Mouse (Mus musculus): ENCODE measurements around the gene Lrrc8c.

The Lrrc8c gene

DNA sequence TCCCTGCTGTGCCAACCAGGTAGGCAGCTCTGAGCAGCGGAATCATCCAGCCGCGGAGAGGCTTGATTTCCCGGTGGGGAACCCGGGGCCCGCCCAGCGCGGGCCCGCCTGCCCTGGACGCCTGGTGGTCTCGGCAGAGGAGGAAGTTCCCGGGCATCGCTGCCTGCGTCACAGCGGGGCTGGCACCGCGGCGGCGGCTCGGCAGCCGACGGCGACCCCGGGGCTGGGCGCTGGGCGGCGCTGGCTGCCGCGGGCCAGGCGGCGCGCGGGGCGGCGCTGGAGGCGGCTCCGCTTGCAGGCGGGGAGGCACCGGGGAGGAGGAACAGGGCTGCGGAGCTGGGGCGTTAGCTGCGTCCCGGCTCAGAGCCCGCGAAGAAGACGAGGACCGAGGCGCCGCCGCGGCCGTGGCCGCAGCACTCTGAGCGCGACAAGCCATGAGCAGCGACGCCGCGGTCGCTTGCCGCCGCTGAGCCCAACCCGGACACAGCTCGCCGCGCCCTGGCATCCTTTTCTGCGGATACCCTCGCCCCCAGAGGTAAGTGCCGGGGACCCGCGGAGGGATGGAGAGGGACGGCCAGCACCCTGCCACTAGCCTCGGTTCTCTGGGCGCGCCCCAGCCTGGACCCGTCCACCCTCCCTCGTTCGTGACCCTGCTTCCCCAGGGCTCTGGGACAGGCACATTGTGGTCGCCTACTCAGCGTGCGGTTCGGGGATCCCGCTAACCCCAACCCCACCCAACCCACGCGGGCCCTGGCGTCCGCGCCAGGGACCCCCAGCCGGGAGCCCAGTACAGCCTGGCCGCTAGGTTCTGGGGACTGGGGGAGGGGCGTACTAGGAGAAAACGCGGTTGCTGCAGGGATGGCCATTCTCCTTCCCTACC, at the start of gene Lrrc8c:
TSS of gene Lrrc8c (plus strand) at position 293 of the 880 bp plus-strand sequence.
- DNase-seq = peak; percentile 81

DNA sequence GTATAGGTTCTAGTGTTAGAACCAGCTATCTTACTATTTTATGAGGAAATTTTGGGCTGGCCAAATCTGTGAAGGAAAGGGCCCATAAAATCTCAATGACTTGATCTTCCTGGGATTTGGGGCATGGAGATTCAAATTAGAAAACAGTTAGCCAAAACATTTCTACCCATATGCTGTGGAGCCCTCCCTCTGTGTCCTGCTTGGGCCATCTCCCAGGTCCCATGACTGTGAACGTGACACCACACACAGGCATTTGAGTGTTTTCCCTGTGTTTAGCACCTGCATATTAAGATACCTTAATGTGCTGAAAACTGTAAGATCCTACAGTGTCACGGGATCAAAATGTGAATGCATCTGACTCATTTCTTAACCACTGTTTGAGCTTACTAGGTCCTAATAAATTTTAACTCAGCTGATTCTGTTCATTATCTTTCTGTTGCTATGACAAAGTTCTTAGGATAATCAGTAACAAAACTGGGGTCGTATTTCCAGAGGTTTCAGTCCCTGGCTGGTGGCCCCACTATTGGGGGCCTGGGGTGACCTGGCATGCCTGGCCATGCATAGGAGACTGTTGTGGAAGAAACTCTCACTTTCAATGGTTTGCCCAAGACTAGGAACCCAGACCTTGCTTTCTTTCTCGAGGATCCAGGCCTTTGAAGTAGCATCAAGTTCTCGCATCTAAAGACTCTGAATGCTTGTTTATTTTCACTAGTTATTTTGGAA, 46.0 kb upstream of the Lrrc8c start:
- DNase-seq = no peak

DNA sequence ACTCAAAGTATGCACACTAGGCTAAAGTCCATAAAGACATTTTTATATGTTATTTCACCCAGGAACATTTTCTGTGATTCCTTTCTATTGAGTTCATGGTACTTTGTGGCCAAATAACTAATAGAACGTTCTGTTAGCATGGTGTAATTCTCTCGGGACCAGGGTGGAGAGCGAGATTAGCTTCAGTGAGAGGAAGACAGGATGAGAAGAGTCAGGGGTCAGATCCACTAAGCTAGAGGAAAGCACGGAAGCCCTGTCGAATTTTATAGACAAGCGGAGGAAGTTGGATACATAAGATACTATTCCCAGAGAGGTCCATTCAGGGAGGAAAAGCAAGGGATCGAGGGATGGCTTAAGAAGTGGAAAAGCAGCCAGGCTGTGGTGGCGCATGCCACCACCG, 41.7 kb upstream of the Lrrc8c start:
- DNase-seq = no peak

DNA sequence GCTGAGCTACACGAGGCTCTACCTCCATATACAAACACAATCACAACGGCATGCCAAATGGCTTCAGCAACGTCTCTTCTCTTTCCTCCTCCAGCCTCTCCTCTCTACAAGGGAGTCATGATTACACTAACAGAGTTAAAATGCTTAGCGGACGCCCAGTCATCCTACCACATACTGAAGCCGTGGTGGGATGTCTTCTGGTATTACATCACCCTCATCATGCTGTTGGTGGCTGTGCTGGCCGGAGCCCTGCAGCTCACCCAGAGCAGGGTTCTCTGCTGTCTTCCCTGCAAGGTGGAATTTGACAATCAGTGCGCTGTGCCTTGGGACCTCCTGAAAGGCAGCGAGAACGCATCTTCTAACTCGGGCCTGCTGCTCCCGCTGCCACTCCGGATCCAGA, 39.5 kb upstream of the Lrrc8c start:
- no peak for DNase-seq

DNA sequence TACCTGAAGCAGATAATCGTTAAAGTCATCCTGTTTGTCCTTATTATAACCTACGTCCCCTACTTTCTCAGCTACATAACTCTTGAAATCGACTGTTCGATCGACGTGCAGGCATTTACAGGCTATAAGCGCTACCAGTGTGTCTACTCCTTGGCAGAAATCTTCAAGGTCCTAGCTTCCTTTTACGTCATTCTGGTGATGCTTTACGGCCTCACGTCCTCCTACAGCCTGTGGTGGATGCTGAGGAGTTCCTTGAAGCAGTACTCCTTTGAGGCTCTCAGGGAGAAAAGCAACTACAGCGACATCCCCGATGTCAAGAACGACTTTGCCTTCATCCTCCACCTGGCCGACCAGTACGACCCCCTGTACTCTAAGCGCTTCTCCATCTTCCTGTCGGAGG, 38.6 kb upstream of the Lrrc8c start:
- DNase-seq = no peak

DNA sequence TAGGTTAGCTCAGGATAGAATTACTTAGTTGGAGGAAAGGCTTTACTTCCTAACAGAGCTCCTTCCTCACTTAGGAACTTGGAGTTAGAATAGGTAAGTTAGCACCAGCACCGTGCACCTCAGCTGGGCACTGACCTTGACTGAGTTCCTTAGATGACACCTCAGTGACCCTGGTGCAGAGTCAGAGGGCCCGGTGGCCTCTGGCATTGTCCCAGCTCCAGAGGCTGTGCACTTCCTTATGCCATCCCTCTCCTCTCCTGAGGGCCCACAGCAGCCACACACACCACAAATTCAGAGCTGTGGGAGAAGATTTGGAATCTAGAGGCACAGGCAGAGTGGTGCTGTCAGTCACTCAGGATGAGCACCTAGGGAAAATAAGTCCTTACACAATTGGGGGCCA, 35.6 kb upstream of the Lrrc8c start:
- no peak for DNase-seq

DNA sequence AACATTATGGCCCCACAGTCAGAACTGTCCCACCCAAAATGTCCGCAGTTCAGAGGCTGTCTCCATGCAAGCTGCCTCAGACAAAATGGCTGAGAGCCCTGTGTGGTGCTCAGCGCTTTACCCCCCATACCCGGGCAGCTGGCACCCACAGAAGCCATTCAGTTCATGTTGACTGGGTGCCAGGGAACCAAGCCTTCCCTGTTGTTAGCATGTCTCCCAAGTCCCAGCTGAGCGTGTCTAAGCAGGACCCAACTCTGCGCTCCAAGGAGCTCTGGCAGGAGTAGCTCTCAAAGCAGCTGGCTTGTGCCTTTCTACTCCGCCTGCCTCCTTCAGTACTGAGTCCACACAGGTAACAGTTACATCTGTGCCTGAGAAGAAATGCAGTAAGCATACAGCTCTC, 34.9 kb upstream of the Lrrc8c start:
- DNase-seq = no peak

- no peak for DNase-seq
Measured at GRCm38 (mm10) chr5:105484891-105485290, 34.3 kb upstream of the Lrrc8c start.

DNA sequence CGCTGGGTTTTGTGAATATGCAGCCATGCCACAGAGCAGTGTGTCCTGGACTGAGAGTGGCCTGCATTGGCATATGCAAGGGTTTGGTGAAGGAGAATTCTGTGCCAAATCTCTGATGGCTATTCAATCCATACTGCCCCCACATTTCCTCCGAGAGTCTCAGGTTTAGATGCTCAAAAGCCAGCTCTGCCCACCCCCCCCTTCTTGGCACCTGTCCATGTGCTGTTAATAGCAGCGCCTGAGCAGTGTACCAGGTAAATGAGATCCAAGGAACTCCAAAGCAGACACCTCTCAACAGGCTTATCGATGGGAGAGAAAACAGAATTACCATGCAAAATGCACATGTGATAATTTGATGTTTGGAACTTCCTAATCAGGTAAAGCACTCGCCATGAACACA, 29.0 kb upstream of the Lrrc8c start:
- DNase-seq = no peak

DNA sequence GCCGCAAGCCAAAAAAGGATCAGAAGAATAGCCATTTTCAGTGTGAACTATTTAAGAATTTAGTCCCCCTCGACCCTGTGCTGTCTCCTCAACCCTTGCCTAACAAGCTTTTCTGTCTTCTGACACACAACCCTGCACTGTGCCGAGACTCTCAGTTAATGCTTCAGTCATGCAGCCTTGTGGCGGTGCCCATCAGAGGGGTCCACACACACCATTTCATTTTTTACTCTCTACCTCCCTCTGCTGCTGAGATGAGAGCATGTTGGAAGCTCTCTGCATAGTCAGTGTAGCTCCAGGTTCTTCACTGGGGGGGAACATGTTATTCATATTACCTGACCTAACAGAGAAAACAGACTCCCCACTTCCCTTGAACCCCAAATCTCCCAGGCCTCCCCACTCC, 27.8 kb upstream of the Lrrc8c start:
- no peak for DNase-seq

DNA sequence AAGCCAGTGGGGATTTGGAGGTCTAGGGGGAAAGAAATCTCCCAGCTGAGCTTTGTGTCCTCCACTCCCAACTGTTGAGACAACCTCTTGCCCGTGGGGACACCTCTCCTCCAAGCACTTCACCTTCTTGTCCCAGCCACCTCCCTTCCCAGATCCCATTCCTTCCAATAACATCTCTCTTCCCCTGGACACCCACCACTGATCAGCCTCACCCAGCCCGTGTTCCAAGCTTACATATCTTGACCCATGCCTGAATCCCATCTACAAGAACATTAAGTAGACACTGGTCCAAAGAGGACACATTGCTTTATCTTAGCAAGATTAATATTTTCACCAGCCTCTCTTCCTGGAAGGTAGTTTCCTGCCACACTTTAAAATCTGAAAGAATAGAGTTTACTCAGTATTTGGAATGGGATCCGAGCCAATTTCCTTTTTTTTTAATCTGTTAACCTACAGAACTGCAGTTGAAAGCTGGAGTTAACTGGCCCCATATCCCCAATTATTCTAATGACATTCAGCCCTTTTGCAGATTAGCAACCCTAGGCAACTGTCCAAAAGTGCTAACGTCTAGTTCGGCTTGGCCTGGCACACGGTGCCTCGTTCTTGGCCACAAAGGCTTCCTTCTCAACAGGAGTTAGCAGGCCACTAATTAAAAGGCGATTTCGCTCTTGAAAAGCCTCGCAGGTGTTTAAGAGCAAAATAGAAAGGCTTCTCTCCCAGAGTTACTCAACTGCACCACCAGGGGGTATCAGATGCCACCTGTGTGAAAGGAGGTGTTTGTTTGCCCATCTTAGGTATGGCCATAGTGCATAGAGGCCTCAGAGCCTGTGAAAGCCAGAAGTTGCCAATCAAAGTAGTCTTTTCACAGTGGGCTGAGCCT, 26.6 kb upstream of the Lrrc8c start:
- peak; percentile 34 for DNase-seq

GRCm38 (mm10) chr5:105493377-105493776, 25.8 kb upstream of the Lrrc8c start:
- no peak for DNase-seq

DNA sequence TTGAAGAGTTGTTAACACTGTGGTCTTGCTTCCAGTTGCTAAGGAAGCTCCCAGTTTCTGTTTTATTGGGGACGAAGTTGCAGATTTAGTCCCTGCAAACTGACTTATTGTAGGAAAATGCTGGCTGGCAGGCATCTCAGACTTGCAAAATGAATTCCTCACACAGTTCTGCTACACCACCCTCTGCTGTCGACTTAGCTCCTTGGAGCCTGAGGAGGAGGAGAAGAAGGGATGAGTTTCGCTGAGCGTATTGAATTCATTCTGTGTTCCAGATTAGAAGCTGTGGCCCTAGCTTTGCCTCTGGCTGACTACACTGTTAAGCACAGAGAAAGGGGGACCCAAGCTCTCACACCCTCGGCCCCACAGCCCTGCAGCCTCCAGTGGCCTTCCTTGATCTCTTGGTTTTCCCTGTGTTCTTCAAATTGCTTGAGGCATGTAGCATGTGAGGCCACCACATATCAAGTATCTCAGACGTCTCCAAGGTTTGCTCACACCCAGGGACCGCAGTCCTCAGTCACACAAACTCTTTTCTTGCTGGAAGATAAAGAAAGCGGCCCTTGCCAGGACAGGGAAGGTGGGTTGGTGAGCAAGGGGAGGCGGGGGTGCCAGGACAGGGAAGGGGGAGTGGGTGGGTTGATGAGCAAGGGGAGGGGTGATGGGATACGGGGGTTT, 24.8 kb upstream of the Lrrc8c start:
- no peak for DNase-seq

GRCm38 (mm10) chr5:105494918-105495901, 24.0 kb upstream of the Lrrc8c start:
- DNase-seq = peak; percentile 72

GRCm38 (mm10) chr5:105496133-105496532, 23.1 kb upstream of the Lrrc8c start:
- no peak for DNase-seq

DNA sequence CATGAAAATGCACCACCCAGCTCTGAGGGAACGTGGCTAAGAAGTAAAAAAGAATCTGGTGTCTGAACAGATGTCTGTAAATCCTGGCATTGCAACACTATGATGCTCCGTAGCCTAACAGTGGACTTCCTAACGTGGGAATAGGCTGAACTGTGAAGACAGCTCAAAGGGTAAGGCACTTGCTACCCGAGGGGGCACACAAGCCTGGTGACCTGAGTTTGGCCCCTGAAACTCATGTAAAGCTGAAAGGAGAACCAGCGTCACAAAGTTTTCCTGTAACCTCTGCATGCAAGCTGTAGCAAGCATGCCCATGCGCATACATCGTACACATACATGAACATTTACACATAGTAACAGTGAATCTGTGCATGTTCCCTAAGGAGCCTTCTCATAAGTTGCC, 22.6 kb upstream of the Lrrc8c start:
- DNase-seq = no peak

GRCm38 (mm10) chr5:105498429-105499000, 20.7 kb upstream of the Lrrc8c start:
- DNase-seq = no peak

DNA sequence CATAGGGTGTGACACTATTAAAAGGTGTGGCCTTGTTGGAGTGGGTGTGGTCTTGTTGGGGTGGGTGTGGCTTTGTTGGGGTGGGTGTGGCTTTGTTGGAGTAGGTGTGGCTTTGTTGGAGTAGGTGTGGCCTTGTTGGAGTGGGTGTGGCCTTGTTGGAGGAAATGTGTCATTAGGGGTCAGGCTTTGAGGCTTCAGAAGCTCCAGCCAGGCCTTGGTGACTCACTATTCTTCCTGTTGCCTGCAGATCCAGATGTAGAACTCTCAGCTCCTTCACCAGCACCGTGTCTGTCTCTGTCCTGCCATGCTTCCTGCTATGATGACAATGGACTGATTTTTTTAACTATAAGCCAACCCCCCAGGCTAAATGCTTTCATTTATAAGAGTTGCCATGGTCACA, 19.8 kb upstream of the Lrrc8c start:
- DNase-seq = no peak

- no peak for DNase-seq
Measured at GRCm38 (mm10) chr5:105500132-105501121, 18.8 kb upstream of the Lrrc8c start.

DNA sequence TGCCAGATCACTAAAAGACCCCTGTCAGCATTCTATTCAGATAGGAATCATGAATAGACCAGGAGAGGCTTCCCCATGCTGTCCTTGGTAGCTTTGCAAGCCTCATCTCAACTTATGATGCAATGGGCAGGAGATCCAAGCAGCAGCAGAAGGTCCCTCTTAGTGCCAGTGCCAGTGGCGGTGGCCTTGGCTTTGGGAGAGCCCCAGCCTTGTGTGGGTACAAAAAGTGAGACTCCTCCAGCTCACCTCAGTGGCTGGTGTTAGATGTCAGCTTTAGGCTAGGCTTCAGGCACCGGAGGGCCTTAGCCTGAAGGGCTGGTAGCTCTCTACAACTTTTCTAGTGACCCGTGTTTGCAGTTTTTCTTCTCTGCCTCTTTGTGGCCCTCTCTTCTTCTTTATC, 18.1 kb upstream of the Lrrc8c start:
- DNase-seq = no peak
